Mouse (Mus musculus) intestine, postnatal 0 days (tissue): ENCODE data around the gene Gapdh. TPM values are rescaled to one million over a fixed set of nuclear protein-coding genes. Genes with fewer than 3 reads are reported as not detected.

Experiments used
- ATAC-seq: fragments of 200-750 bp; cut with Nextera tagmentation; 2 replicates; pipeline ENCODE4 v1.8.0; 2017; ENCODE audit warnings: mild to moderate bottlenecking, moderate TSS enrichment, moderate library complexity
- H3K27ac ChIP-seq: fragments of 300-500 bp; sonication (generic); 2 replicates; pipeline ENCODE4 v1.5.1; 2014; ENCODE audit warnings: mild to moderate bottlenecking, low read depth, low read length, moderate library complexity
- H3K27me3 ChIP-seq: fragments of 300-500 bp; sonication (generic); replicated peaks from 2 replicates; pipeline ENCODE4 v1.6.1; 2014; ENCODE audit warnings: low read length, mixed read lengths; ENCODE audit not compliant: control insufficient read depth, insufficient read depth
- H3K36me3 ChIP-seq: fragments of 300-500 bp; sonication (generic); 2 replicates; pipeline ENCODE4 v1.6.1; 2014; ENCODE audit warnings: mild to moderate bottlenecking, moderate library complexity; ENCODE audit not compliant: control insufficient read depth, insufficient read depth
- H3K4me1 ChIP-seq: fragments of 300-500 bp; sonication (generic); replicated peaks from 2 replicates; pipeline ENCODE4 v1.6.1; 2014; ENCODE audit warnings: antibody characterized with exemption, low read length, mixed read lengths; ENCODE audit not compliant: control insufficient read depth, insufficient read depth
- H3K4me2 ChIP-seq: fragments of 300-500 bp; sonication (generic); replicated peaks from 2 replicates; pipeline ENCODE4 v1.6.1; 2014; ENCODE audit warnings: low read depth, mild to moderate bottlenecking, moderate library complexity
- H3K4me3 ChIP-seq: fragments of 300-500 bp; sonication (generic); 2 replicates; pipeline ENCODE4 v1.5.1; 2014; ENCODE audit warnings: low read depth, low read length
- H3K9ac ChIP-seq: fragments of 300-500 bp; sonication (generic); 2 replicates; pipeline ENCODE4 v1.6.1; 2014; ENCODE audit warnings: mild to moderate bottlenecking, low read depth, low read length
- H3K9me3 ChIP-seq: fragments of 300-500 bp; sonication (generic); 2 replicates; pipeline ENCODE4 v1.6.1; 2016; ENCODE audit warnings: mixed run types; ENCODE audit not compliant: control insufficient read depth
- CTCF ChIP-seq: sonication (generic); IDR thresholded peaks from 2 replicates; pipeline ENCODE4 v1.5.1; 2016; ENCODE audit warnings: low read depth, mild to moderate bottlenecking, control low read depth, antibody characterized with exemption, moderate library complexity
- WGBS: fragments of 180-500 bp; shearing (Covaris S2); extraction: QIAGEN DNeasy Blood & Tissue Kit; methylation state at CpG from one replicate; pipeline ENCODE4 v1.1.7; 2014; 5-methylcytosine and 5-hydroxymethylcytosine counted together
- polyA plus RNA-seq: library from polyadenylated mRNA; unstranded; fragments of >200 nt; fragmentation: Nextera tagmentation; extraction: Ambion mirVana; gene quantifications from 2 replicates; pipeline ENCODE4 v1.2.1, GENCODE M21; 2015

The Gapdh gene
- polyA plus RNA-seq, 1 experiment from 2014 or later, result 1,629 TPM

DNA sequence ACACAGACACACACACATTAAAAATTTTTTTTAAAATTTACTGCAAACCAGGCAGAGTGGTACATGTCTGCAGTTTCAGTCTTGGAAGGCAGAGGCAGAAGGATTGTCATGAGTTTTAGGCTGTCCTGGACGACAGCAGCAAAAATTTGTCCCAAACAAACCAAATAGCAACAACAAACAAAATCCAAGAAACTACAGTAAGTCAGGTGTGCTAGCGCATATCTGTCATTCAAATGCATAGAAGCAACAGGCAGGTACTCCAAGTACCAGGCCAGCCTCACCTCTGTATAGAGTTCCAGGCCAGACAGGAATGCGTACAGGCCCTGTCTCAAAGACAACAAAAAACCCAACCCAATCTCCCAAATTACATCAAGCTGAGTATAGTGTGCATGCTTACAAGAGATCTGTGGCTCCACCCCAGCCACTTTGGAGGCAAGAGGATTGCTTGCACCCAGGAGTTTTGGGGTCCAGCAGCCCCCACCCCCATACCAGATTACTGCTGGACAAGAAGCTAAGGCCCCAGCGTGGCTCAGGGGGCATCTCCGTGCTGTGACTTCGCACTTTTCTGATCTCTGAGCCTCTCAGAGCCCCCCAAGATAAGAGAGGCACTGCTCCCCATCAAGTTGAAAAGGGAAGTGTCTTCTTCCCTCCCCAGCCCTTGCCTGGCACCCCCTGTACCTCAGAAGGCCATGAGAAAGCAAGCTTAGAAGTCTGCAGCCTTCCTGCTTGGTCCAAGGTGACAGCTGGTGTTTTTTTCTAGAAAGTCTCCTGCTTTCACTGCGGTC is 6.3 kb downstream of the Gapdh start:
- ATAC-seq, result no peak
- Histone ChIP-seq H3K4me3 (no peak overlapping the region), H3K4me1 (peaks cover 3% of the 10 kb centered on the region; the same call in 1 of the 2 replicates), H3K27ac (peak overlapping the region; percentile 60; the same call in 1 of the 2 replicates), H3K36me3 (peaks cover 33% of the 10 kb centered on the region; the same call in 1 of the 2 replicates), H3K9ac (no peak overlapping the region), H3K9me3 (no peaks in the 10 kb centered on the region), H3K27me3 (no peaks in the 10 kb centered on the region), H3K4me2 (no peak overlapping the region)
- no peak for TF ChIP-seq CTCF
- WGBS, result 75% methylated on average over 7 of the region's 7 CpGs

DNA sequence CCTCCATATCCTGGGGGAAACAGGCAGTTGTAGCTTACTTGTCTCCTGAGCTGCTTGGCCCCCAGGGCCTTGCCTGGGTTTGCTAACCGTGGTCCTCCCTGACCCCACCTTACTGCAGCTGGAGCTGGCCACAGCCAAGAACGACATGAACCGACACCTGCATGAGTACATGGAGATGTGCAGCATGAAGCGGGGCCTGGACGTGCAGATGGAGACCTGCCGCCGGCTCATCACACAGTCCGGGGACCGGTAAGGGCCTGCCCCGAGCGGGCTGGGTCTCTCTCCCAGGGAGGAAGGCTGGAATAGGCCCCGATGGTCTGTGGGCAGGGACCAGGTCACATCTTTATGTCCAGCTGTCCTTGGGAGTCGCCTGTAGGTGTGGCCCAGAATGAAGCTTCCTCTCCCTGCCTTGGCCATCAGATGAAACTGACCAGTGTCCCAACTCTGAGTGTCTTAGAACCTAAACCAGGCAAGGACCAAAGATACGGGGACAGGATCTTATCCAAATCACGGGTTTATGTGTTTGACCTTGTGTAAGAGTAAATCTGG is 7.2 kb downstream of the Gapdh start:
- no peak for TF ChIP-seq CTCF
- Histone ChIP-seq H3K27ac (no peak overlapping the region), H3K27me3 (no peaks in the 10 kb centered on the region), H3K4me2 (no peak overlapping the region), H3K36me3 (peaks cover 33% of the 10 kb centered on the region; the same call in 1 of the 2 replicates), H3K9me3 (no peaks in the 10 kb centered on the region), H3K4me1 (peaks cover 3% of the 10 kb centered on the region; the same call in 1 of the 2 replicates), H3K9ac (no peak overlapping the region), H3K4me3 (no peak overlapping the region)
- WGBS, result 82% methylated on average over 15 of the region's 15 CpGs
- ATAC-seq, result no peak

DNA sequence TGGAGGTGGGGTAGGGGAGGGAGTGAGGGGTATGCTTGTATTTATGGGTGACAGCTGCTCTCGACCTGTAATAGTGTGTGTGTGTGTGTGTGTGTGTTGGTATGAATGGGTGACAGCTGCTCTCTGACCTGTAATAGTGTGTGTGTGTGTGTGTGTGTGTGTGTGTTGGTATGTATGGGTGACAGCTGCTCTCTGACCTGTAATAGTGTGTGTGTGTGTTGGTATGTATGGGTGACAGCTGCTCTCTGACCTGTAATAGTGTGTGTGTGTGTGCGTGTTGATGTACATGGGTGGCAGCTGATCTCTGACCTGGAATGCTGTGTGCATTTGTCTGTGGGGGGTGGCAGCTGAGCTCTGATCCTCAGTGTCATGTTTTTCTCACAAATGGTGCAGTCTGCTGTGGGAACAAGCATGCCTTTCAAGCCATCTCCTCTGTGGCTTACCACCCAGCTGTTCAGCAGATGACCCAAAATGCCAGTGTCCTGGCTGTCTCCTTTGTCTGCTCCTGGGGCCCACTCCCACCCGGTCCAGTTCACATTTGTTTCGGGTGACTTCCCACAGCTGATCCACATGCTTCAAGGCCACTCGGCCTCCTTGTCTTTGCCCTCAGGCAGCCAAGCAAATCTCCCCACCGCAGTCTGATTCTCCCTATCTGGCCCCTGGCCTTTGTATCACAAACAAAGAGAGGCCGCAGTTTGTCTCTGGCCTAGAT is 9.2 kb downstream of the Gapdh start:
- H3K27me3 ChIP-seq, result no peaks in the 10 kb centered on the region
- H3K36me3 ChIP-seq, result peaks cover 44% of the 10 kb centered on the region; the same call in 1 of the 2 replicates
- no peak overlapping the region for H3K4me3 ChIP-seq
- no peak for TF ChIP-seq CTCF
- no peak overlapping the region for H3K9ac ChIP-seq
- WGBS, result 73% methylated on average over 7 of the region's 7 CpGs
- no peaks in the 10 kb centered on the region for H3K9me3 ChIP-seq
- no peaks in the 10 kb centered on the region; the same call in 1 of the 2 replicates for H3K4me1 ChIP-seq
- H3K27ac ChIP-seq, result no peak overlapping the region
- ATAC-seq, result no peak
- no peak overlapping the region for H3K4me2 ChIP-seq

DNA sequence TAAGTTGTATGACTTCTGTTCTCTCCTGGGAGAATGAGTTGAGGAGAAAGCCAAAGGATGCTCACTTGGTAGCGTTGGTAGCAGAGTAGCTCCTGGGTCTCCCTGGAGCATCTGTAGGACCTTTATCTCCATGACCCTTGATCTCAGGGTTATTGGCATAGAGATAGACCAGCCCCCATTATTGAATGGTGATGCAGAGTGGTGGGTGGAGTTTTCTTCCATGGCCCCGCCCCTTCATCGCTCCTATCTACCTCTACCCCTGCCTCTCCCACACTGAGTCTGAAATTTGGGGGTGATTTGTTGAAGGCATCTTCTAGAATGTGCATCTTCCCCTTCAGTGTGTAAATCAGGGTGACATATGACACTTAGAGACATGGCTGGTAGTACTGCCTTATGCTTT is 9.8 kb downstream of the Gapdh start:
- no peaks in the 10 kb centered on the region for H3K9me3 ChIP-seq
- H3K9ac ChIP-seq, result no peak overlapping the region
- ATAC-seq, result no peak
- H3K27ac ChIP-seq, result no peak overlapping the region
- 87% methylated on average over 3 of the region's 3 CpGs for WGBS
- H3K4me2 ChIP-seq, result no peak overlapping the region
- H3K4me1 ChIP-seq, result no peaks in the 10 kb centered on the region; the same call in 1 of the 2 replicates
- no peaks in the 10 kb centered on the region for H3K27me3 ChIP-seq
- peaks cover 42% of the 10 kb centered on the region; the same call in 1 of the 2 replicates for H3K36me3 ChIP-seq
- no peak overlapping the region for H3K4me3 ChIP-seq
- no peak for TF ChIP-seq CTCF

DNA sequence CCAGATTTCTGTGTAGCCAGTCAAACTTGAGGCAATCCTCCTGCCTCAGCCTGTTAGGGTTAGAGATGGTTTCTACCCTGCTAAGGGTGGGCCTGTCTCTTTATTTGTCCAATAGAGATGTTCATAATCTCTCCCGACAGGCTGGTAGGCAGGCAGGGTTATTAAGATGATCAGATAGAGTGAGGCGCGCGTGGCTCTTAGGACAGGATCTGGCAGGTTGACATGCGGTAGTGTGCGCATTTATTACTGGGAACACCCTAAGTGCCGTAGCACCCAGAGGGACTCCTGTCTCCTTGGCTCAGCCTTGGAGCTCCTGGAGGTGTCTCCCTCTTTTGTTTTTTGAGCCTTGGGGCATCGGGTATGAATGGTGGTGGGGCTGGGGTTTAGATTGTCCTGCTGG is 11.0 kb downstream of the Gapdh start:
- no peaks in the 10 kb centered on the region for H3K4me1 ChIP-seq
- no peak overlapping the region for H3K27ac ChIP-seq
- WGBS, result 48% methylated on average over 8 of the region's 8 CpGs
- no peak overlapping the region for H3K9ac ChIP-seq
- no peak for TF ChIP-seq CTCF
- no peaks in the 10 kb centered on the region for H3K27me3 ChIP-seq
- peaks cover 30% of the 10 kb centered on the region; the same call in 1 of the 2 replicates for H3K36me3 ChIP-seq
- H3K4me2 ChIP-seq, result no peak overlapping the region
- H3K9me3 ChIP-seq, result no peaks in the 10 kb centered on the region
- H3K4me3 ChIP-seq, result no peak overlapping the region
- no peak for ATAC-seq

DNA sequence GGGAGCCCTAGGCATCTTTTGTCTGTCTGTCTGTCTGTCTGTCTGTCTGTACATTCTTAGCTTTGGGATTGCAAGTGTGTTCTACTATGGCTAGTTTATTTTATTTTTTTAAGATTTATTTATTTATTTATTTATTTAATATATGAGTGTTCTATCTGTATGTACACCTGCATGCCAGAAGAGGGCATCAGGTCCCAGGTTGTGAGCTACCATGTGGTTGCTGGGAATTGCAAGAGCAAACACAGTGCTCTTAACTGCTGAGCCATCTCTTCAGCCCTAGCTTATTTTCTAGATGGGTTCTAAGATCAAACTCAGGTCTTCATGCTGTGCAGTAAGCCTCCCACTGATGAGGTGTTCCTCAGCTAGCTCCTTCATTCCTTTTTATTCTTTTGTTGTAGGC is 11.7 kb downstream of the Gapdh start:
- TF ChIP-seq CTCF, result peak; percentile 70
- H3K4me3 ChIP-seq, result no peak overlapping the region
- H3K4me2 ChIP-seq, result no peak overlapping the region
- H3K27ac ChIP-seq, result no peak overlapping the region
- no peak overlapping the region for H3K9ac ChIP-seq
- no peak for ATAC-seq
- H3K4me1 ChIP-seq, result no peaks in the 10 kb centered on the region
- H3K9me3 ChIP-seq, result no peaks in the 10 kb centered on the region
- H3K36me3 ChIP-seq, result peaks cover 23% of the 10 kb centered on the region; the same call in 1 of the 2 replicates
- no peaks in the 10 kb centered on the region for H3K27me3 ChIP-seq
